8 mouse cellular contexts compared by ENCODE assay signal in genomic region chr2:132252542-132253528, GRCm38 (mm10). TPM values are rescaled to one million over a fixed set of nuclear protein-coding genes. Genes with fewer than 3 reads are reported as not detected.
DNase-seq lines count a peak whose midpoint lies in the region; ATAC-seq and TF ChIP-seq lines count a peak whose summit lies in the region.

Gene Pcna, minus strand, starts transcription at chr2:132253314.

- H3K4me2 ChIP-seq in forebrain, embryonic 13.5 days: peak within 1 kb of the TSS; percentile 72
- peak within 1 kb of the TSS; percentile 84 for H3K4me2 ChIP-seq in liver, postnatal 0 days (ENCODE audit: low read depth, low read length)
- H3K4me2 ChIP-seq in neural tube, embryonic 14.5 days (ENCODE audit: low read depth, low read length): peak within 1 kb of the TSS; percentile 69

- ATAC-seq in cerebellum, adult (ENCODE audit: insufficient number of reproducible peaks, low FRiP score, low TSS enrichment): peak; percentile 96
- ATAC-seq in forebrain, embryonic 13.5 days: peak; percentile 99
- peak; percentile 99 for ATAC-seq in liver, postnatal 0 days
- peak; percentile 99 for ATAC-seq in neural tube, embryonic 14.5 days (ENCODE audit: low read depth)

- no peaks in the 10 kb centered on the region for H3K27me3 ChIP-seq in ES-Bruce4 (ENCODE audit: control insufficient read depth, insufficient read depth, low read length, poor library complexity, severe bottlenecking)
- H3K27me3 ChIP-seq in forebrain, embryonic 13.5 days: no peaks in the 10 kb centered on the region
- no peaks in the 10 kb centered on the region for H3K27me3 ChIP-seq in liver, postnatal 0 days (ENCODE audit: insufficient read depth, low read length)
- H3K27me3 ChIP-seq in neural tube, embryonic 14.5 days (ENCODE audit: control insufficient read depth, insufficient read depth, low read length): no peaks in the 10 kb centered on the region

- peak; percentile 74 for TF ChIP-seq POLR2A in ES-Bruce4 (IDR thresholded peaks at IDR 0.05; ENCODE audit: insufficient read depth, low read length)

- no peak for TF ChIP-seq CTCF in ES-Bruce4 (IDR thresholded peaks at IDR 0.05; ENCODE audit: low read depth, low read length)
- TF ChIP-seq CTCF in liver, postnatal 0 days (IDR thresholded peaks at IDR 0.05; ENCODE audit: low read depth): no peak

- peak; percentile 97 to 98 for DNase-seq in heart, postnatal 10 days
- DNase-seq in large intestine, adult 2 months (ENCODE audit: low read depth, low spot score): peak; percentile 95
- DNase-seq in liver, postnatal 0 days: peak; percentile 97
- peak; percentile 96 for DNase-seq in testis, postnatal 10 days (ENCODE audit: low spot score)

- H3K9me3 ChIP-seq in ES-Bruce4 (replicated peaks; ENCODE audit: control insufficient read depth, insufficient read depth, low read length, poor library complexity, severe bottlenecking): no peaks in the 10 kb centered on the region
- no peaks in the 10 kb centered on the region for H3K9me3 ChIP-seq in forebrain, embryonic 13.5 days (replicated peaks)
- H3K9me3 ChIP-seq in liver, postnatal 0 days (ENCODE audit: low read length): no peaks in the 10 kb centered on the region
- H3K9me3 ChIP-seq in neural tube, embryonic 14.5 days (ENCODE audit: control insufficient read depth, low read length): no peaks in the 10 kb centered on the region

- peak within 1 kb of the TSS; percentile 13; the same call in 1 of the 2 replicates for H3K27ac ChIP-seq in ES-Bruce4 (ENCODE audit: insufficient read depth, low read length)
- peak within 1 kb of the TSS; percentile 80 for H3K27ac ChIP-seq in forebrain, embryonic 13.5 days
- H3K27ac ChIP-seq in liver, postnatal 0 days (ENCODE audit: low read depth): peak within 1 kb of the TSS; percentile 91
- peak within 1 kb of the TSS; percentile 71 for H3K27ac ChIP-seq in neural tube, embryonic 14.5 days (ENCODE audit: low read depth, low read length)

- H3K4me3 ChIP-seq in ES-Bruce4 (ENCODE audit: low read depth, low read length): peak within 1 kb of the TSS; percentile 83
- peak within 1 kb of the TSS; percentile 59 for H3K4me3 ChIP-seq in forebrain, embryonic 13.5 days
- peak within 1 kb of the TSS; percentile 82 for H3K4me3 ChIP-seq in liver, postnatal 0 days (ENCODE audit: low read depth, low read length)
- peak within 1 kb of the TSS; percentile 40 for H3K4me3 ChIP-seq in neural tube, embryonic 14.5 days (ENCODE audit: low read depth, low read length)

- H3K4me1 ChIP-seq in ES-Bruce4 (ENCODE audit: control insufficient read depth, insufficient read depth, low read length): no peaks in the 10 kb centered on the region
- peaks cover 47% of the 10 kb centered on the region for H3K4me1 ChIP-seq in forebrain, embryonic 13.5 days
- peaks cover 17% of the 10 kb centered on the region for H3K4me1 ChIP-seq in liver, postnatal 0 days (ENCODE audit: insufficient read depth)
- peaks cover 10% of the 10 kb centered on the region for H3K4me1 ChIP-seq in neural tube, embryonic 14.5 days (ENCODE audit: control insufficient read depth, insufficient read depth, low read length)

- WGBS in forebrain, embryonic 13.5 days: under 1% methylated on average over 79 of the region's 79 CpGs
- under 1% methylated on average over 79 of the region's 79 CpGs for WGBS in large intestine, adult 2 months
- WGBS in liver, postnatal 0 days (ENCODE audit: insufficient replicate concordance): under 1% methylated on average over 74 of the region's 79 CpGs
- WGBS in neural tube, embryonic 14.5 days: under 1% methylated on average over 79 of the region's 79 CpGs

- peaks cover 33% of the 10 kb centered on the region for H3K36me3 ChIP-seq in ES-Bruce4 (ENCODE audit: control insufficient read depth, insufficient read depth, low read length, poor library complexity, severe bottlenecking)
- H3K36me3 ChIP-seq in forebrain, embryonic 13.5 days (ENCODE audit: poor library complexity, severe bottlenecking): peaks cover 30% of the 10 kb centered on the region
- H3K36me3 ChIP-seq in liver, postnatal 0 days (replicated peaks; ENCODE audit: insufficient read depth, low read length): peaks cover 32% of the 10 kb centered on the region
- 0 out of 2 replicates have a peak, but pooled peaks cover 2% of the 10 kb centered on the region for H3K36me3 ChIP-seq in neural tube, embryonic 14.5 days (ENCODE audit: control insufficient read depth, insufficient read depth, low read length)

- peak; percentile 30; the same call in 1 of the 2 replicates for TF ChIP-seq EP300 in ES-Bruce4 (IDR thresholded peaks at IDR 0.05; ENCODE audit: insufficient read depth, low read depth, low read length)
- peak; percentile 64 for TF ChIP-seq EP300 in liver, postnatal 0 days (IDR thresholded peaks at IDR 0.05; ENCODE audit: low read depth)

- intact Hi-C loops in heart, postnatal 10 days (cut with DNase I): no loop called here

- H3K9ac ChIP-seq in ES-Bruce4 (ENCODE audit: low read depth, poor library complexity, severe bottlenecking): peak within 1 kb of the TSS; percentile 89
- peak within 1 kb of the TSS; percentile 78 for H3K9ac ChIP-seq in forebrain, embryonic 13.5 days
- H3K9ac ChIP-seq in liver, postnatal 0 days (replicated peaks): peak within 1 kb of the TSS; percentile 75
- H3K9ac ChIP-seq in neural tube, embryonic 14.5 days (replicated peaks; ENCODE audit: low read depth, low read length): peak within 1 kb of the TSS; percentile 42

RNA-seq across cellular contexts. Expression of gene Pcna, which starts in this region (rescaled TPM):
- polyA plus RNA-seq in ES-Bruce4 (2011; ENCODE audit: insufficient read depth, insufficient read length, low read depth, missing spikeins): 355 and 368 TPM in 2 replicates
- polyA plus RNA-seq in forebrain, embryonic 13.5 days (2015; fragmentation: Nextera tagmentation; extraction: Ambion mirVana): 322 and 326 TPM in 2 replicates
- 10 to 100 TPM; 78.2 to 87.8 TPM for total RNA-seq in heart, postnatal 10 days (2021)
- polyA plus RNA-seq in large intestine, adult 2 months (2012; rRNA removed): 98.9 and 104 TPM in 2 replicates
- polyA plus RNA-seq in liver, postnatal 0 days (2015; fragmentation: Nextera tagmentation; extraction: Ambion mirVana): 148 and 158 TPM in 2 replicates
- polyA plus RNA-seq in neural tube, embryonic 14.5 days (2014; fragmentation: Nextera tagmentation; extraction: Ambion mirVana): 101 and 102 TPM in 2 replicates

Comparison
In these comparisons a context has a peak if more than half of its experiments do, and no peak if none do; other contexts are left out.
1. Peak in every context shown above with its lines: DNase-seq, ATAC-seq, H3K4me3 ChIP-seq and H3K27ac ChIP-seq.
2. H3K27ac ChIP-seq: peak in every context shown above with its lines; median percentile 91 in liver, postnatal 0 days; 80 in forebrain, embryonic 13.5 days; 71 in neural tube, embryonic 14.5 days; 13 in ES-Bruce4.